Mouse (Mus musculus) midbrain, postnatal 0 days (tissue): ENCODE measurements around the gene AY761184. TPM values are rescaled to one million over a fixed set of nuclear protein-coding genes. Genes with fewer than 3 reads are reported as not detected.
"Not testable (repeated sequence)": the region's sequence is repeated elsewhere in the genome, so short reads cannot be mapped to it uniquely, and the experiment has no call there.

Experiments
- ATAC-seq: fragments of 200-750 bp; cut with Nextera tagmentation; 2 replicates; pipeline ENCODE4 v1.8.0; 2017; ENCODE audit warnings: moderate number of reproducible peaks, mild to moderate bottlenecking, moderate TSS enrichment, moderate library complexity; ENCODE audit not compliant: low FRiP score
- DNase-seq: peaks from one replicate; pipeline ENCODE4 v3.0.0-alpha.2; 2015; ENCODE audit warnings: low spot score
- H3K27ac ChIP-seq: fragments of 300-500 bp; sonication (generic); 2 replicates; pipeline ENCODE4 v1.5.1; 2014; ENCODE audit warnings: low read depth, mild to moderate bottlenecking, low read length, mixed read lengths
- H3K27me3 ChIP-seq: fragments of 300-500 bp; sonication (generic); 2 replicates; pipeline ENCODE4 v1.6.1; 2014; ENCODE audit warnings: low read length, control low read depth, mixed read lengths; ENCODE audit not compliant: insufficient read depth
- H3K36me3 ChIP-seq: fragments of 300-500 bp; sonication (generic); 2 replicates; pipeline ENCODE4 v1.6.1; 2014; ENCODE audit warnings: low read length, control low read depth, mixed read lengths; ENCODE audit not compliant: insufficient read depth
- H3K4me1 ChIP-seq: fragments of 300-500 bp; sonication (generic); 2 replicates; pipeline ENCODE4 v1.6.1; 2014; ENCODE audit warnings: mild to moderate bottlenecking, control low read depth, antibody characterized with exemption, low read length, mixed read lengths; ENCODE audit not compliant: insufficient read depth
- H3K4me2 ChIP-seq: fragments of 300-500 bp; sonication (generic); 2 replicates; pipeline ENCODE4 v1.6.1; 2014; ENCODE audit warnings: low read depth, mild to moderate bottlenecking, low read length, mixed read lengths; ENCODE audit not compliant: poor library complexity, severe bottlenecking
- H3K4me3 ChIP-seq: fragments of 300-500 bp; sonication (generic); 2 replicates; pipeline ENCODE4 v1.5.1; 2014; ENCODE audit warnings: low read depth, mild to moderate bottlenecking, low read length, moderate library complexity
- H3K9ac ChIP-seq: fragments of 300-500 bp; sonication (generic); replicated peaks from 2 replicates; pipeline ENCODE4 v1.6.1; 2014; ENCODE audit warnings: mild to moderate bottlenecking, low read length, moderate library complexity, mixed read lengths; ENCODE audit not compliant: poor library complexity, severe bottlenecking
- H3K9me3 ChIP-seq: fragments of 300-500 bp; sonication (generic); 2 replicates; pipeline ENCODE4 v1.6.1; 2016; ENCODE audit warnings: low read length, control low read depth
- WGBS: fragments of 180-500 bp; shearing (Covaris S2); extraction: QIAGEN DNeasy Blood & Tissue Kit; methylation state at CpG from one replicate; pipeline ENCODE4 v1.1.7; 2014; 5-methylcytosine and 5-hydroxymethylcytosine counted together
- polyA plus RNA-seq: library from polyadenylated mRNA; unstranded; fragments of >200 nt; fragmentation: Nextera tagmentation; extraction: Ambion mirVana; gene quantifications from 2 replicates; pipeline ENCODE4 v1.2.1, GENCODE M21; 2015
- total RNA-seq: library from RNA; depleted of rRNA; stranded (reverse); fragments of >200 nt; gene quantifications from 2 replicates; pipeline ENCODE4 v1.2.3, GENCODE M21; 2014; rRNA removed

The AY761184 gene
- total RNA-seq (not detected in 2 replicates), polyA plus RNA-seq (not detected in 2 replicates)

DNA sequence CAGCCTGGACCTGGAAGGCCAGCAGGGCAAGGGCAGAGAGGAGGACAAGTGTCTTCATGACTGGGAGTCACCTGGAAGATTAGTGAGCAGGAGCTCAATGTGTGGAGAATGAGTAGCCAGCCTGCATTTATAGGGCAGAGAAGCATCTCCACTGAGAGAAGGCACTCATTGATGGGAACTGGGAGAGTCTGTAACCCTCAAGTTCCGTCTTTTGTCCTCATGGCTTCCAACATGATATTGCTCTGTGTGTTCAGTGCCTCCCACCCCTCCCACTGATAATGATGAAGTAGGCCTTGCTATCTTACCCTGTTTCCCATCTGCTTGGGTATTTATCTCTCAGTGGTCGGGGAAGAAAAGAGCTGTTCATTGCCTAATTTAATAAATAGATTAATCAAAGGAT, at the start of gene AY761184:
Gene AY761184 (minus strand): TSS at position 101 of the 400 bp plus-strand sequence.
- ATAC-seq, H3K9ac ChIP-seq, H3K9me3 ChIP-seq, H3K4me1 ChIP-seq, H3K36me3 ChIP-seq, DNase-seq, H3K4me2 ChIP-seq, H3K27ac ChIP-seq, H3K27me3 ChIP-seq, H3K4me3 ChIP-seq: not testable (repeated sequence)
- 80% methylated on average over 2 of the region's 2 CpGs for WGBS

DNA sequence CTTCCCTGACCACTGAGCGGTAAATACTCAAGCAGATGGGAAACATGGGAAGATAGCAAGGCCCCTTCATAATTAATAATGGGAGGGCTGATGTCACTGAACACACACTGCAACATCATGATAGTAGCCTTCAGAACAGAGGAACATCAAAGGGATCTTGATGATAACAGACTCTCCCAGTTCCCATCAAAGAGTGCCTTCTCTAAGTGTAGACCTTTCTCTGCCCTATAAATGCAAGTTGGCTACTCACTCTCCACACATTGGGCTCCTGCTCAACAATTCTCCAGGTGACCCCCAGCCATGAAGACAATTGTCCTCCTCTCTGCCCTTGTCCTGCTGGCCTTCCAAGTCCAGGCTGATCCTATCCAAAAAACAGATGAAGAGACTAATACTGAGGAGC, 37.9 kb downstream of the AY761184 start, which contains the start of gene Defa34:
Gene Defa34 (plus strand): TSS at position 301 of the 400 bp plus-strand sequence.
- H3K4me1 ChIP-seq, H3K9me3 ChIP-seq, H3K36me3 ChIP-seq, H3K9ac ChIP-seq, H3K27me3 ChIP-seq, DNase-seq, H3K4me2 ChIP-seq, H3K4me3 ChIP-seq, ATAC-seq, H3K27ac ChIP-seq: not testable (repeated sequence)
- WGBS: 67% methylated on average over 1 of the region's 1 CpGs

DNA sequence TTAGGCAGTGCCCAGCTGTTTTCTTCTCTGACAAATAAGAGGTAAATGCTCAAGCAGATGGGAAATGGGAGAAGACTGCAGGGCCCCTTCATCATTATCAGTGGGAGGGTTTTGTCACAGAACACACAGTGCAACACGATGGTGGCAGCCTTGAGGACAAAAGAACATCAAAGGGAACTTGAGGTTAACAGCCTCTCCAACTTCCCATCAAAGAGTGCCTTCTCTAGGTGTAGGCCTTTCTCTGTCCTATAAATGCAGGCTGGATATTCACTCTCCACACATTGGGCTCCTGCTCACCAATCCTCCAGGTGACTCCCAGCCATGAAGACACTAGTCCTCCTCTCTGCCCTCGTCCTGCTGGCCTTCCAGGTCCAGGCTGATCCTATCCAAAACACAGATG, 48.0 kb downstream of the AY761184 start, which contains the start of gene Defa17:
Gene Defa17 (plus strand): TSS at position 301 of the 400 bp plus-strand sequence.
- WGBS: no CpG with 5 or more reads among the region's 2 CpGs
- H3K27me3 ChIP-seq, DNase-seq, H3K27ac ChIP-seq, ATAC-seq, H3K4me2 ChIP-seq, H3K9ac ChIP-seq, H3K36me3 ChIP-seq, H3K9me3 ChIP-seq, H3K4me3 ChIP-seq, H3K4me1 ChIP-seq: not testable (repeated sequence)

Other genes starting within 250 kb of the AY761184 start
- not detected in 2 replicates for gene Gm7849, start 247.1 kb downstream of the AY761184 start, total RNA-seq
- gene Gm7849, start 247.1 kb downstream of the AY761184 start, polyA plus RNA-seq: not detected in 2 replicates
- not detected in 2 replicates for gene Defa20, start 194.4 kb downstream of the AY761184 start, total RNA-seq
- not detected in 2 replicates for gene Defa20, start 194.4 kb downstream of the AY761184 start, polyA plus RNA-seq
- gene Defa32, start 174.6 kb downstream of the AY761184 start, total RNA-seq: not detected in 2 replicates
- not detected in 2 replicates for gene Defa32, start 174.6 kb downstream of the AY761184 start, polyA plus RNA-seq
- not detected in 2 replicates for gene Defa37, start 138.3 kb downstream of the AY761184 start, total RNA-seq
- gene Defa37, start 138.3 kb downstream of the AY761184 start, polyA plus RNA-seq: not detected in 2 replicates
- not detected in 2 replicates for gene Defa28, start 120.6 kb downstream of the AY761184 start, total RNA-seq
- gene Defa28, start 120.6 kb downstream of the AY761184 start, polyA plus RNA-seq: not detected in 2 replicates
- not detected in 2 replicates for gene Gm7861, start 109.1 kb downstream of the AY761184 start, total RNA-seq
- not detected in 2 replicates for gene Gm7861, start 109.1 kb downstream of the AY761184 start, polyA plus RNA-seq
- gene Defa26, start 85.5 kb downstream of the AY761184 start, total RNA-seq: not detected in 2 replicates
- not detected in 2 replicates for gene Defa26, start 85.5 kb downstream of the AY761184 start, polyA plus RNA-seq
- not detected in 2 replicates for gene Defa17, start 47.9 kb downstream of the AY761184 start, total RNA-seq
- not detected in 2 replicates for gene Defa17, start 47.9 kb downstream of the AY761184 start, polyA plus RNA-seq
- gene Defa34, start 37.8 kb downstream of the AY761184 start, total RNA-seq: not detected in 2 replicates
- gene Defa34, start 37.8 kb downstream of the AY761184 start, polyA plus RNA-seq: not detected in 2 replicates
- gene Defa24, start 30.8 kb upstream of the AY761184 start, total RNA-seq: not detected in 2 replicates
- gene Defa24, start 30.8 kb upstream of the AY761184 start, polyA plus RNA-seq: not detected in 2 replicates
- gene Defb50, start 119.9 kb upstream of the AY761184 start, total RNA-seq: not detected in 2 replicates
- not detected in 2 replicates for gene Defb50, start 119.9 kb upstream of the AY761184 start, polyA plus RNA-seq
- gene Defb2, start 136.3 kb upstream of the AY761184 start, total RNA-seq: not detected in 2 replicates
- not detected in 2 replicates for gene Defb2, start 136.3 kb upstream of the AY761184 start, polyA plus RNA-seq
- gene Defb10, start 155.3 kb upstream of the AY761184 start, total RNA-seq: not detected in 2 replicates
- not detected in 2 replicates for gene Defb10, start 155.3 kb upstream of the AY761184 start, polyA plus RNA-seq
- not detected in 2 replicates for gene Defb9, start 181.8 kb upstream of the AY761184 start, total RNA-seq
- gene Defb9, start 181.8 kb upstream of the AY761184 start, polyA plus RNA-seq: not detected in 2 replicates
- gene Defb11, start 202.8 kb upstream of the AY761184 start, total RNA-seq: not detected in 2 replicates
- gene Defb11, start 202.8 kb upstream of the AY761184 start, polyA plus RNA-seq: not detected in 2 replicates
- not detected in 2 replicates for gene Defb15, start 229.1 kb upstream of the AY761184 start, total RNA-seq
- not detected in 2 replicates for gene Defb15, start 229.1 kb upstream of the AY761184 start, polyA plus RNA-seq
- not detected in 2 replicates for gene Defb35, start 234.7 kb upstream of the AY761184 start, total RNA-seq
- gene Defb35, start 234.7 kb upstream of the AY761184 start, polyA plus RNA-seq: not detected in 2 replicates
- gene Defb13, start 243.1 kb upstream of the AY761184 start, total RNA-seq: not detected in 2 replicates
- gene Defb13, start 243.1 kb upstream of the AY761184 start, polyA plus RNA-seq: not detected in 2 replicates